Mouse (Mus musculus) kidney, embryonic 16.5 days (tissue): ENCODE results near the gene Scn7a. TPM values are rescaled to one million over a fixed set of nuclear protein-coding genes. Genes with fewer than 3 reads are reported as not detected.

Source experiments
- ATAC-seq: fragments of 200-750 bp; cut with Nextera tagmentation; 2 replicates; pipeline ENCODE4 v1.8.0; 2017; ENCODE audit warnings: moderate TSS enrichment; ENCODE audit not compliant: low FRiP score, low TSS enrichment
- H3K27ac ChIP-seq: fragments of 300-500 bp; sonication (generic); 2 replicates; pipeline ENCODE4 v1.5.1; 2014; ENCODE audit warnings: low read length
- H3K27me3 ChIP-seq: fragments of 300-500 bp; sonication (generic); 2 replicates; pipeline ENCODE4 v1.6.1; 2014; ENCODE audit warnings: low read length, control low read depth, mixed read lengths; ENCODE audit not compliant: insufficient read depth
- H3K36me3 ChIP-seq: fragments of 300-500 bp; sonication (generic); 2 replicates; pipeline ENCODE4 v1.6.1; 2014; ENCODE audit warnings: low read length, control low read depth, mixed read lengths; ENCODE audit not compliant: insufficient read depth
- H3K4me1 ChIP-seq: fragments of 300-500 bp; sonication (generic); 2 replicates; pipeline ENCODE4 v1.6.1; 2014; ENCODE audit warnings: low read length, control low read depth, mixed read lengths; ENCODE audit not compliant: insufficient read depth
- H3K4me2 ChIP-seq: fragments of 300-500 bp; sonication (generic); replicated peaks from 2 replicates; pipeline ENCODE4 v1.6.1; 2014; ENCODE audit warnings: low read depth, low read length
- H3K4me3 ChIP-seq: fragments of 300-500 bp; sonication (generic); 2 replicates; pipeline ENCODE4 v1.5.1; 2014; ENCODE audit warnings: mild to moderate bottlenecking, low read length
- H3K9ac ChIP-seq: fragments of 300-500 bp; sonication (generic); replicated peaks from 2 replicates; pipeline ENCODE4 v1.6.1; 2014; ENCODE audit warnings: low read length
- H3K9me3 ChIP-seq: fragments of 300-500 bp; sonication (generic); 2 replicates; pipeline ENCODE4 v1.6.1; 2016; ENCODE audit warnings: low read length, control low read depth
- WGBS: fragments of 180-500 bp; shearing (Covaris S2); extraction: QIAGEN DNeasy Blood & Tissue Kit; methylation state at CpG from one replicate; pipeline ENCODE4 v1.1.7; 2014; 5-methylcytosine and 5-hydroxymethylcytosine counted together
- polyA plus RNA-seq: library from polyadenylated mRNA; unstranded; fragments of >200 nt; fragmentation: Nextera tagmentation; extraction: Ambion mirVana; gene quantifications from 2 replicates; pipeline ENCODE4 v1.2.1, GENCODE M21; 2015

Gene Scn7a
- 1.3 and 2.0 TPM in 2 replicates for polyA plus RNA-seq

DNA sequence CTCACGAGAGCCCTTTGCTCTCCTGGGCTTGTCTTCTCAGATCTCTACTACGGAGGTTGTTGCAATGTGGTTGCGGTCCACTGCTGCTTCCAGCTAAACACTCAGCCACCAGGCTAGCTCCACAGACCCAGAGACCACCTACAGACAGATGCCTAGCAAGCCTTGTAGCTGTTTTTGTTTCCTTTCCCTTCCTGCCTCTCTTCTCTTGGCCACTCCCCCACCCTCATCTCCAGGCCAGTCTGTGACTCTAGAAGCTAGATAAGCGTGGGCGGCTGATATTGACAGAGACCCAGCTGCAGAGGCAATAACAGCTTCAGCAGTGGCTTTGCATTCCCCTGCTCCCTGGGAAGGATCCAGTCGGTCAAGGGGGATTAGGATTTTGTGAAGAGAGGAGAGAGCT is at the start of gene Scn7a:
TSS of gene Scn7a (minus strand) at position 150 of the 400 bp plus-strand sequence.
- no peaks in the 10 kb centered on the region for H3K36me3 ChIP-seq
- H3K4me1 ChIP-seq = peaks cover 5% of the 10 kb centered on the region
- H3K4me2 ChIP-seq = peak within 1 kb of the TSS; percentile 30
- no peaks in the 10 kb centered on the region for H3K27me3 ChIP-seq
- H3K9ac ChIP-seq = peak within 1 kb of the TSS; percentile 35; the same call in 1 of the 2 replicates
- peak; percentile 95 for ATAC-seq
- 22% methylated on average over 6 of the region's 6 CpGs for WGBS
- no peaks in the 10 kb centered on the region for H3K9me3 ChIP-seq
- H3K4me3 ChIP-seq = peak within 1 kb of the TSS; percentile 9
- no peak within 1 kb of the TSS; the same call in 1 of the 2 replicates for H3K27ac ChIP-seq

DNA sequence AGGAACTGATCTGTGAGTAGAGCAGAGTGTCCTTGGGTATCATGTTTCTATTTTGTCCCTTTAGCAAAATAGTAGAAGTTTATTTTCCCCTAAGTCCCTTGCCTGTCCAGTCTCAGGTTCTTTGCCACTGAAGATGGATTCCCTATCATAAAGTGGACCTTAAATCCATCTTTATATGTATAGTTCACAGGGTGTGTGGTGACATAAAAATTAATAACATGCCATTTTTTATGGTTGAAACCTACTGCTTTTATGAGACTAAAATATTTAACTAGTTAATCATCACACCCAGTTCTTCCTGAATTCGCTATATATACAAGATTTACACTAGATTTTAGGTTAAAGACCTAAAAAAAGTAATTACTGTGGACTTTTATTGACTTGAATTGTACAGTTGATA is 43.0 kb upstream of the Scn7a start:
- no peaks in the 10 kb centered on the region for H3K4me1 ChIP-seq
- no peak overlapping the region for H3K4me3 ChIP-seq
- no peaks in the 10 kb centered on the region for H3K36me3 ChIP-seq
- WGBS = 80% methylated on average over 1 of the region's 1 CpGs
- H3K27me3 ChIP-seq = no peaks in the 10 kb centered on the region
- no peaks in the 10 kb centered on the region for H3K9me3 ChIP-seq
- no peak overlapping the region for H3K4me2 ChIP-seq
- ATAC-seq = no peak
- no peak overlapping the region for H3K27ac ChIP-seq
- no peak overlapping the region for H3K9ac ChIP-seq

DNA sequence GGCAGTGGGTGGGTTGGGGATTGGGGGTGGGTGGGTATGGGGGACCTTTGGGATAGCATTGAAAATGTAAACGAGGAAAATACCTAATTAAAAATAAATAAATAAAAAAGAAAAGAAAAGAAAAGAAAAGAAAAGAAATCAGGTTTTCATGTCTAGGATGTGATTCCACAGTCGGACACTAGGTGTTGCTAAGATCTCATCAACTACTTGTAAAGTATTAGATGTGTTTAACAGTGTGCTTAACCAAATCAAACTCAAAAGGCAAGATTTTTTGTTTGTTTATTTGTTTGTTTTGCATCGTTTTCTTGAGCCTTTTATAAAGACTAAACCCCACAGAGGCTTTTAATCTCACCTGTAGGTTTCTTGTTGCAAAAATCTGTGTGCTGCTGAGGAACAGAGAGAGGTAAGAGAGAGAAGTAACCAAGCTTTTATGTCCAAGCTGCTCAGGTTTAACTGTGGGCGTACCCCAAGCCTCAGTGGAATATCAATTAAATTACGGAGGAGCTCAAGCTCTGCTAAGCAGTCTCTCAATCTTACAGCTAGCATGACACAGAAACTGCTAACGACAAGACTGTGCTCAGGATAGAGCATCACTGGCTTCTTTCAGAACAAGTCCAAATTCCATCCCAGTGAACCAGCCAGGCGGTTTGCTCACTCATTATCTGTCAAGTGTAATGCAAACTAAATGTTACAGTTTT is 35.3 kb upstream of the Scn7a start:
- no peak overlapping the region for H3K27ac ChIP-seq
- WGBS = 35% methylated on average over 7 of the region's 7 CpGs
- no peak overlapping the region for H3K9ac ChIP-seq
- H3K4me3 ChIP-seq = no peak overlapping the region
- H3K9me3 ChIP-seq = no peaks in the 10 kb centered on the region
- no peaks in the 10 kb centered on the region for H3K4me1 ChIP-seq
- H3K4me2 ChIP-seq = no peak overlapping the region
- H3K36me3 ChIP-seq = no peaks in the 10 kb centered on the region
- H3K27me3 ChIP-seq = no peaks in the 10 kb centered on the region
- no peak for ATAC-seq

DNA sequence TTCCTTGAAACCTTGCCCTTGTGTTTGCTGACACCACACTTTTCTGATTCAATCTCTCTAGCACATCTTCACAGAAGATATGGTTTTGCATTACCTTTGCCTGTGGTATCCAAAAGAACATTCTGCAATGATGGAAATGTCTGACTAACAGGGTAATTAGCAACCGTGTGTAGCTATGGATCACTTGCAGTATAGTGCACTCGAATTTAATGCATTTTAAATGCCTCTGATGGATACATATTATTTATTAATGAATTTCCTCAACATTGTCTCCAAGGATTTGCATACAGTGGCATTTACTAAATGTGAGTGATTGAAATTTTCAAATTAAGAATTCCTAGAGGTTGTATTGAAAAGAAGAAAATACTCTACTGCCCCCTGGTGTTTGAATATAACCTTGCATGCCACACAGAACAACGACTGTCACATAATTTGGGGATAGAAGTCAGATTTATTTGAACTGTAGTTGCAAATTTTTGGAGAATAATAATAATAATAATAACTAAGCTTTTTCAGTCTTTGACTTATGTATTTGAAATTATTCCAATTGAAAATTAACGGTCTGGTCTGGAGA is 15.0 kb upstream of the Scn7a start:
- no peak overlapping the region for H3K4me3 ChIP-seq
- H3K27me3 ChIP-seq = no peaks in the 10 kb centered on the region
- WGBS = 39% methylated on average over 4 of the region's 4 CpGs
- no peak overlapping the region for H3K9ac ChIP-seq
- H3K4me1 ChIP-seq = no peaks in the 10 kb centered on the region
- no peak overlapping the region for H3K27ac ChIP-seq
- ATAC-seq = no peak
- no peaks in the 10 kb centered on the region for H3K36me3 ChIP-seq
- H3K9me3 ChIP-seq = no peaks in the 10 kb centered on the region
- H3K4me2 ChIP-seq = no peak overlapping the region

DNA sequence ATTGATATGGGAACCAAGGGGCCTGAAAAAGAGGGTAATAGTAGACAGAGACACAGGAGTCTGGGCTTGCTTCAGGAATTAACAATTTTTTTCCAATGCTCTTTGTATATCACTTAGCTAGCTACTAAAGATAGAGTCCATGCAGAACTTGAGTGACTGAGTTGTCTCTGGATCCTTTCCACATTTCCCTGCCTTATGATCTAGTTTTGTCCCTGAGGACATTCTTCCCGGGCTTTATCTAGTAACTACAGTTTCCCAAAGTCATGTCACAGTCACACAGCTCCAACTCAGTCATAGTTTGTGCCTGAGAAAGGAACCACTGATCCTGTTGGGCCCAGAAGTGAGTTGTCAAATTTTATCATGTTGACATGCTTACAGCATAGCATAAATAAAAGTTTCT is 12.8 kb upstream of the Scn7a start:
- no peak for ATAC-seq
- H3K36me3 ChIP-seq = no peaks in the 10 kb centered on the region
- H3K4me3 ChIP-seq = no peak overlapping the region
- H3K4me2 ChIP-seq = no peak overlapping the region
- no peak overlapping the region for H3K27ac ChIP-seq
- 68% methylated on average over 1 of the region's 1 CpGs for WGBS
- H3K4me1 ChIP-seq = no peaks in the 10 kb centered on the region
- H3K9me3 ChIP-seq = no peaks in the 10 kb centered on the region
- no peak overlapping the region for H3K9ac ChIP-seq
- no peaks in the 10 kb centered on the region for H3K27me3 ChIP-seq

DNA sequence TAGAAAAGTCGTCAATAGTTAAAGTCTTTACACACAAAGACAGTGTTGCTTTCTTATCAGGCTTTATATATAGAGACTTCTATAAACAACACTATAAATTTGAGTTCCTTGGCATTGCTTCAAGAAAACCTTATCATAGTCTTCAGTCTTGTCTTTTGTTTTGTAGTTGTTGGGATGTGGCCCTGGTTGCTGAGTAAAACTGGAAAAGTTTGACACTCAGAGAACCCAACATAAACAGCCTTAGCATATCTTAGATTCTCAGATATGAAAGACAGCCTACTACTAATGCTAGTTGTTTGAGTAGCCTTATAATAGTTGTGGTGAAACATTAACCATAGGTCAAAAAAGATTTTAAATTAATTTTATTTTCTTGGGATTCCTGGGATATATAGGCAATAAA is 6.9 kb upstream of the Scn7a start:
- Histone ChIP-seq H3K36me3 (no peaks in the 10 kb centered on the region), H3K4me1 (no peaks in the 10 kb centered on the region), H3K9ac (no peak overlapping the region), H3K4me3 (no peak overlapping the region), H3K27ac (no peak overlapping the region), H3K4me2 (no peak overlapping the region), H3K9me3 (no peaks in the 10 kb centered on the region), H3K27me3 (no peaks in the 10 kb centered on the region)
- ATAC-seq = no peak
- WGBS = 64% methylated on average over 1 of the region's 1 CpGs

DNA sequence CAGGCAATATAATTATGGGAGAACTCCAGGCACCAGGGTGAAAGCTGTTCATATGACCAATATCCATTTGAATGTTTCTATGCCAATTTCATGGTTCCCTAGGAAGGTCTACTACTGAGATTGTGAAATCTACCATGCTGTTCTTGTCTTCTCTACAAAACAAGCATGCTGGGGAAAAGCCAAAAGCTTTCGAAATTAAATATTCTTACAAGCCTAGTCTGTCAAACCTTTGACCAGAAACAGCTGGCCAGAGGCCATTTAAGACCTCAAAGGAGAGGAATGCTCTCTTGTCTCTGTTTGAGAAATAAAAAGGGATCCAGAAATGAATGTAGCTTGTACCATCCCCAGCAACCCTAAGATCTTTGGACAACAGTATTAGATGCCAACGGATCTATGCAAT is 3.8 kb downstream of the Scn7a start:
- no peak overlapping the region for H3K27ac ChIP-seq
- 64% methylated on average over 2 of the region's 2 CpGs for WGBS
- H3K36me3 ChIP-seq = no peaks in the 10 kb centered on the region
- no peak overlapping the region for H3K4me3 ChIP-seq
- H3K9me3 ChIP-seq = no peaks in the 10 kb centered on the region
- H3K4me2 ChIP-seq = no peak overlapping the region
- H3K4me1 ChIP-seq = peaks cover 5% of the 10 kb centered on the region
- H3K27me3 ChIP-seq = no peaks in the 10 kb centered on the region
- ATAC-seq = no peak
- H3K9ac ChIP-seq = no peak overlapping the region

DNA sequence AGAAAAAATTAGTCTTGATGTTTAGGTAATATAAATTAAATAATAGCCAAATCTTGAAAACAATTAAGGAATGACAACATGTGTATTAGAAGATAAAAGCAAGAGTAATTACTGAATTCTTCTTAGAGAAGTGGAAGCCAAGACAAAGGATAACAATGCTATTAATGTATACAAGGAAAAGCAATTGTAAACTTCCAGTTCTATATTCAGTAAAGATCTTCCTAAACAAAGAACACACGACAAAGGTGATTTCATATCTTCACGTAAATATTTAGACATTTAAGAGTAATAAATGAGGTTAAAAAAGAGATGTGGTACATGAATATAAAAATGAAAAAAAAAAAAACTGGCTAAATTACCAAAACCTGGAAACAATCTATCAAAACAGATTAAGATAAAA is 16.7 kb downstream of the Scn7a start:
- H3K27ac ChIP-seq = no peak overlapping the region
- H3K4me2 ChIP-seq = no peak overlapping the region
- no peaks in the 10 kb centered on the region for H3K36me3 ChIP-seq
- 92% methylated on average over 2 of the region's 2 CpGs for WGBS
- no peak for ATAC-seq
- no peak overlapping the region for H3K9ac ChIP-seq
- H3K4me1 ChIP-seq = no peaks in the 10 kb centered on the region
- no peaks in the 10 kb centered on the region for H3K9me3 ChIP-seq
- no peaks in the 10 kb centered on the region for H3K27me3 ChIP-seq
- no peak overlapping the region for H3K4me3 ChIP-seq

DNA sequence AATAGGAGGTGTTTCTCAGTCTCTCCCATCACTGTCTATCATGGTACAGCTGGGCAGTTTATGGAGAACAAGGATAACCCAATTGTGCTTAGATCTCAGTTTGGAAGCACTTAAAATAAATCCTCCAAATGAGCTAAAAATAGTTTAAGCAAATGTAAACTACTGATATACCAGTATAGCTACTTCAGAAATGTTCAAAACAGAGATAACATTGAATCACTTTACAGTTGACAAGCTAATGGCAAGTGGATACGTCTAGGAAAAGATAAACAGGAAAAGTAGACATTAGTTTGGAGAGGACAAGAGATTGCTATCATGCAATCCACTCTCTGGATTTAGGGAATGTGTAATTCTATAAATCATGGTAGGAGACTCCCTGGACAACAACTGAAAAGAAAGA is 19.5 kb downstream of the Scn7a start:
- 34% methylated on average over 1 of the region's 1 CpGs for WGBS
- Histone ChIP-seq H3K36me3 (no peaks in the 10 kb centered on the region), H3K9ac (no peak overlapping the region), H3K4me3 (no peak overlapping the region), H3K27ac (no peak overlapping the region), H3K9me3 (no peaks in the 10 kb centered on the region), H3K4me1 (no peaks in the 10 kb centered on the region), H3K27me3 (no peaks in the 10 kb centered on the region), H3K4me2 (no peak overlapping the region)
- ATAC-seq = no peak

DNA sequence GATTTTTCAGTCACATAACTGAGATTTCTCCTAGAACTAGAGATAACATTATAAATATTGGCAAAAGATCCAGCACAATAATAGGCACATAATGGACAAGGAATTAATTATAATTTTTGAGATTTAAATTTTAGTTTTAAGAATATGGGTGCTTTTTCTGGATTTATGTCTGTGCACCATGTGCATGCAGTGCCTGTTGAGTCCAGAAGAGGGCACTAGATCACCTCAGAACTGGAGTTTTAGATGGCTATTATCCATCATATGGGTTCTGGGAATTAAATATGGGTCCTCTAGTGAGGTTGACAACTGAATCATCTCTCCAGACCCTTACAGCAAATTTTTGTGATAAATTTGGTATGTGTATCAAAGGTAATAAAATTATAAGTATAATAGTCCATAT is 21.8 kb downstream of the Scn7a start:
- Histone ChIP-seq H3K4me2 (no peak overlapping the region), H3K27ac (no peak overlapping the region), H3K36me3 (no peaks in the 10 kb centered on the region), H3K27me3 (no peaks in the 10 kb centered on the region), H3K9me3 (no peaks in the 10 kb centered on the region), H3K4me3 (no peak overlapping the region), H3K4me1 (no peaks in the 10 kb centered on the region), H3K9ac (no peak overlapping the region)
- no peak for ATAC-seq
